Mouse (Mus musculus) CD4-positive, CD25-positive, alpha-beta regulatory T cell, adult 4 months (primary cell): ENCODE data around the gene Mipep. TPM values are rescaled to one million over a fixed set of nuclear protein-coding genes. Genes with fewer than 3 reads are reported as not detected.
A peak's percentile ranks its signal among the peaks of the same experiment; 100 is the strongest.

ENCODE experiments used
- ATAC-seq: one replicate; pipeline ENCODE4 v1.8.0; 2017
- polyA plus RNA-seq, 2 experiments: library from polyadenylated mRNA; unstranded; fragments of 100-300 nt; shearing (Covaris generic); gene quantifications; one replicate each; pipeline ENCODE4 v1.2.1; 2017

Gene Mipep
- 1 to 10 TPM; 1.6 to 1.8 TPM for polyA plus RNA-seq

GRCm38 (mm10) chr14:60784427-60785315, at the start of gene Mipep:
Gene Mipep, plus strand, starts transcription at chr14:60784573.
- ATAC-seq: peak; percentile 92

DNA sequence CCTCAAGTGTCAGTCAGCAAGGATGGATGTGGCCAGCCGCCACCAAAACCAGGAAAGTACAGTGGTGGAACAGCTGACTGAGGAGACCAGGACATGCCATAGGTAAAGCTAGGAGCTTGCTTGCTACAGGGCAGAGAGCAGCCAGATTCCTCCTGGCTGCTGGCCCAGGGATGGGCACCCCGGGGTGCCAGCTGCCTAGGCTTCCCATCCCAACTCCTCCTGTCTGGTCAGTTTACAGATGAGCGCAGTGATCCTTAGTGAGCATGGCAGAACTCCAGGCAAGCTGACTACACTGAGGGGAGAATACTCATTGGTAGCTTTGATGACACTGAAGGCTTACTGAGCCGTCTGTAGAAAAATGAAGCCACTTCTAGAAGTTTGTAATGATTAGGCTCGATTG, 49.2 kb upstream of the Mipep start:
- ATAC-seq: no peak

DNA sequence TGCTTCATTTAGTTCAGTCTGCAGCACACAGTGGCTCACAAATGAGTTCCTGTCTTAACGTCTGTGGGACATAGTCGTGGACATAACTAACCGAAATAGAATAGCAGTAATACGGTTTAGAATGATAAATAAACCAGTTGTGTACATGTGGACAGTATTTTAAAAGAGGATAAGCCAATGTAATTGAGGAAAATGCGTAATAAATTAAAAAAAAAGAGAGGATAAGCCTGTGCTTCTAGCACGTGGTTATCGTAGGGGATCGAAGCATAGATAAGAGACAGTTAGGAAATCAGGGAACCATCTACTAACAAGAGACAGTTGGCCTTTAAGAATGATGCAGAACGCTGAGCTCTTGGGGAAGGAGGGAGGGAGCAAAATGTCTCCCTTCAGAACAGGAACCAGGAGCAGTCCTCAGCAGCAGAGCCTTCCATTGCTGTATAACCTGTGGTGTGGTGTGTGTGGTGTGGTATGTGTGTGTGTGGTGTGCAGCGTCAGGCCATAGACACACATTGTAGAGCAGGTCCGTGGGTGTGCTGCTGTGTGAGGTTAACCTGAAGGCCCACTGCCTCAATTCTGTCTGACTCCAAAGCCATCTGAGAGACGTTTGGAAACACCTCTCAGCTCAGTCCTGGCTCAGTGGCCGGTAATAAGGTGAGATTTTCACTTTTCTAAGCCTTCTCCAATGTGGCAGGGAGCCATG, 48.4 kb upstream of the Mipep start:
- no peak for ATAC-seq

DNA sequence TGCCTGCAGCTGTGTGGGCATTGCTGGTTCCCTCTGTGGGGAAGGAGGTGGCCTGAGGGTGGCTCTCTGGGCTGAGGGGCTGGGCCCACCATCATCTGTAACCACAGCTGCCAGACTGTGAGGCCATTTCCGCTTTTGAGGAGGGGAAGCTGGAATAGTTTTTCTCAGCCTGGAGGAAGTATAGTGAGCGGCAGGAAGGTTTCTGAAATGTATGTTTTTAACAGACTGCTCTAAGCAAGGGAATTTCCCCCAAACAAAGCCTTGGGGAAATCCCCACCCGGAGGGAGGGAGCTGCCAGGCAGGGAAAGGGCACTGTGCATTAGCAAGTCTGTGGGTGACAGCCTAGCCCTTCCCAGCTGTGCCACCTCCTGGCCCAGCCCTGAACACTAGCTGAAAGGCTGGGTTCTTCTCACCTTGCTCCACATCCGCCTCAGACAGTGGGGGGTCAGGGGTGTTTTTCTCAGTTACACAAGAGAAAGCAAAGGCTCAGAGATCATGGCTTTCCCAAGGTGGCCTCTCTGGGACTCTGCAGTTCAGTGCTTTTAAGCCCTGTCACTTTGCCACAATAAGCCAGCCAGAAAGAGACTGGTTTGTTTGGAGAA, 47.7 kb upstream of the Mipep start:
- peak; percentile 67 for ATAC-seq

- peak; percentile 1 for ATAC-seq
Observed at GRCm38 (mm10) chr14:60737202-60737611, 47.2 kb upstream of the Mipep start.

DNA sequence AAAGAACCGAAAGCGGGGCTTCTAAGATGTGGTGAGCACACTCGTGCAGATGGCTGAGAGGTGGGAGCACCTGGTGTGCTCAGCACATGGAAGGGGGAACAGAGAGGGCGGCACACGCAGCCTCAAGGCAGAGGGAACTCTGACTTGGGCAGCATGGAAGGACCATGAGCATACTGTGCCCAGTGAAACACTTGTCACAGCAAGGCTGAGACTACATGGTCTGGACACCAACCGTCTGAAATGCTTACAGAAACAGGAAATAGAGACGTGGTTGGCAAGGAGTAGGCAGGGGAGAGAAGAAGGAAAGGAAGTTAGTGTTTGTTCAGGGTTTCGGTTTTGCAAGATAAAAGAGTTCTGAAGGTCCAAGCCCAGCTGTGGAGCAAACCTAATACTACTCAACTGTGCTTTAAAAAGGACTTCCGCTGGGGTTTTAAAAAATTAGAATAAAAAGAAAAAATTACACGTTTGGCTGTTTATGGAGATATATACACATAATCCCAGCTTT, 45.9 kb upstream of the Mipep start:
- ATAC-seq: peak; percentile 54

DNA sequence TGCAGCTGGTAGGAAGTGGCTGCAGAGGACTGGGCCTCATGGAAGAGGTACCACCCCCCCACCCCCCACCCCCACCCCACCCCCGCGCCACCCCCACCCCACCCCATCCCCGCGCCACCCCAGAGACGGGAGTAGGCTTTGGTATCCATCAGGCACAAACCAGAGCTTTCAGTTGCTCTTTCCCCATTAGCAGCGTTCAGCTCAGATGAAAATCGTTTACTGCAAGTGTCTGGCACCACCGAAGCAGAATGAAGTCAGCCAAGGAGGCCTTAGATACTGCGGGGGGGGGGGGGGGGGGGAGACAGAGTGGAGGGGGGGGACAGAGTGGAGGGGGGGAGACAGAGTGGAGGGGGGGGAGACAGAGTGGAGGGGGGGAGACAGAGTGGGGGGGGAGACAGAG, 45.2 kb upstream of the Mipep start:
- no peak for ATAC-seq

GRCm38 (mm10) chr14:60739616-60740015, 44.8 kb upstream of the Mipep start:
- no peak for ATAC-seq

DNA sequence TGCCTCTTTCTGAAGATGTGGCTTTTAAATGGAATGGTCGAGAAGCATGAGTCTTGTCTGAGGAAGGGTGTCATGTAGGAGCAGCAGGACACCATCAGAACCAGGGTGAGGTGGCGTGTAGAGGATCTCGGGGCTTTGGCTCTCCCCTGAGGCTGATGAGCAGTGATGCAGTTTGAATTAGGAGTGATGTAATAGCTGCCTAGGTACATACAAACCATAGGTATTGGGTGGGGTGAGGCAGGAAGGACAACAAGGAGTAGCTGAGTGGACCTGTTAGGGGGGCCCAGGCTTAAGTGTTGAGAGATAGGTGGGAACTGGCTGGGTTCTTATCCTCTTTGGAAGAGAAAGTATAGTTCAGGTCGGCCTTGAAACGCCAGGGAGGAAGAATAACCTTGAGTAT, 43.9 kb upstream of the Mipep start:
- ATAC-seq: no peak

DNA sequence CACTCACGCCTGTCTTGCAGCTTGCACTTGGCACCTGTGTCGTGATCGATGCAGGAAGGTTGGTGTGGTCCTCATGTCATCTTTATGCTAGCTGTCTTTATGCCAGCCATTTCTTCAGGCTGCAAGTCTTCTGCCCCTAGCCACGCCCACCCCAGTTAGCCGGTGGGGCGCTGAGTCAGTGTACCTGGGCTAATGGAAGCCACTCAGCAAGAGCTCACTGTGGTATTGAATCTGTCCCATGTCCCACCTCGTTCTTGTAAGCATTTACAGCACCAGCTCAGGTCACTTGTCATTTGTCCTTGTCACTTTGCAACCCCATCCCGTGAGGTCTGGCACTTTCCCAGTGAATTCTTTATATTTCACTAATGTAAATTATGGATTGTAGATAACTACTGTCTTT, 43.3 kb upstream of the Mipep start:
- no peak for ATAC-seq

- ATAC-seq: no peak
Observed at GRCm38 (mm10) chr14:60741490-60741981, 42.8 kb upstream of the Mipep start.

- ATAC-seq: no peak
Observed at GRCm38 (mm10) chr14:60743681-60744080, 40.7 kb upstream of the Mipep start.

DNA sequence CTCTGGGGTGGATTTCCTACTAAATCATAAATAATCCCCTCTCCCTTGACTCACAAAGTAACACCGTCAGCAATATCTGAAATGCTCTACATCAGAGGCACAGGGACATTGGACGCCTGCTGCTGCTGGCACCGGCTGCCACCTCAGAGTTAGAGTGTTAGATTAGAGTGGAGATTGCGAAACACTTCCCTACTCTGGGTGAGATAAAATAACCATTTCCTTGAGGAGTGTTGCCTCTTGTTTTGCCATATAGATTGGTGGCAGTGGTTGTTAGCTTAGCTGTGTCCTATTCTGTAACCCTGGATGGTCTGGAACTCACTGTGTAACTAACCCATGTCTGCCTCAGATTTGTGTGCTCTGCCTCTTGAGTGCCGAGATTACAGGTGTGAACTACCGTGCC, 39.2 kb upstream of the Mipep start:
- ATAC-seq: no peak

DNA sequence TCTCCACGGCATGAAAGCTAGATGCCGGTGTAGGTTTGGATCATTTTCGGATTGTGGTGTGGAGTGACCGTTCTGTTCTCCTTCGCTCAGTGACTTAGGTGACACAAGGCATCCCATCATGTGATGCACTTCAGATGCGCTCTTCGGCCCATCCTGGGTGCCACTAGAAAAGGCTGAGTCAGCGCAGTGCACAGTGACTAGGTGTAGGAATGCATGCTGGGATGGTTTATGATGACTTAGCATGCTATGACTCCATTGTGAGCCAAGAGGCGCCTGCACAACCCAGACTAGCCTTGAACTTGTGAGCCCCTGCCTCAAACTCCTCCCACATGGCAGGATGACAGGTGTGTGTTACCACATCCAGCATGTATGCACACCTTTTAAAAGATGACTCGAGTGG, 38.2 kb upstream of the Mipep start:
- ATAC-seq: no peak

GRCm38 (mm10) chr14:60747154-60747870, 37.1 kb upstream of the Mipep start:
- ATAC-seq: no peak

GRCm38 (mm10) chr14:60749880-60750279, 34.5 kb upstream of the Mipep start:
- ATAC-seq: no peak

GRCm38 (mm10) chr14:60751581-60751980, 32.8 kb upstream of the Mipep start:
- no peak for ATAC-seq

GRCm38 (mm10) chr14:60752892-60753800, 31.2 kb upstream of the Mipep start:
- ATAC-seq: no peak

DNA sequence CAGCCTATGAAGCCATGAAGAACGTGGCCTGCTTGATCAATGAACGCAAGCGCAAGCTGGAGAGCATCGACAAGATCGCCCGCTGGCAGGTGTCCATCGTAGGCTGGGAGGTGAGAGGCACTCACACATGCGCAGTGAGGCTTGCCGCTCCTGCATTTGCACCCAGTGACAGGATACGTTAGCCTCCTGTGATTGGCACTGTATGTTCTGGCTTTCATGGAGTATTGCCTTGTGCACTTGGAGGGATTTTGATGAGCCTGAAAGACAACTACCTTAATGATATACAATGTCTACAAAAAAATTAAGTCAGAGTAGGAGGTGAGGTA, 30.6 kb upstream of the Mipep start:
- ATAC-seq: no peak

GRCm38 (mm10) chr14:60754656-60755055, 29.7 kb upstream of the Mipep start:
- ATAC-seq: no peak

DNA sequence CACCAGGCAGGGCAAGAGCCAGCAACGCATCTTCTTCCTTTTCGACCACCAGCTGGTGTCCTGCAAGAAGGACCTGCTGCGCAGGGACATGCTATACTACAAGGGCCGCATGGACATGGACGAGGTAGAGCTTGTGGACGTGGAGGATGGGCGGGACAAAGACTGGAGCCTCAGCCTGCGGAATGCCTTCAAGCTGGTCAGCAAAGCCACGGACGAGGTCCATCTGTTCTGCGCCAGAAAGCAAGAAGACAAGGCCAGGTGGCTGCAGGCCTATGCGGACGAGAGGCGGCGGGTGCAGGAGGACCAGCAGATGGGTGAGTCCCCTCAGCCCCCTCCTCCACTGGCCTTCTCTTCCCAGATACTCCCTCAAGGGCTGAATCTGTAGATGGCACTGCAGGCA, 28.1 kb upstream of the Mipep start:
- no peak for ATAC-seq

DNA sequence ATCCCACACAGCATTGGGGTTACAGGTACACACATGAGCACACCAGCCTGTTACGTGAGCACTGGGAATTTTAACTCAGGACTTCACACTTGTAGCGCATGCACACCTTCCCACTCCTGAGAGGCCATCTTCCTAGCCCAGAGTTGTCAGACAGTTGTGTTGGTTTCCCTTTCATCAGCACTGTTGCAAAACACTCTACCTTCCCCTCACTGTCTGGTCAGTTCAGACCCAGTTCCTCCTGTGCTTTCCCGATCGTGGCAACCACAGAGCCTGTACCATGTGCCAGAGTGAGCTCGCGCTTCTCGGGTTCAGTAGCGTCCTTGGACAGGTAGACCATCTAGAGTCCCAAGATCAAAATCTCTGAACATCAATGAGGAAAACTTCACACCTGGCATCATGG, 27.1 kb upstream of the Mipep start:
- ATAC-seq: no peak
